Mouse (Mus musculus): Measurements from ENCODE around the gene Thada.

DNA sequence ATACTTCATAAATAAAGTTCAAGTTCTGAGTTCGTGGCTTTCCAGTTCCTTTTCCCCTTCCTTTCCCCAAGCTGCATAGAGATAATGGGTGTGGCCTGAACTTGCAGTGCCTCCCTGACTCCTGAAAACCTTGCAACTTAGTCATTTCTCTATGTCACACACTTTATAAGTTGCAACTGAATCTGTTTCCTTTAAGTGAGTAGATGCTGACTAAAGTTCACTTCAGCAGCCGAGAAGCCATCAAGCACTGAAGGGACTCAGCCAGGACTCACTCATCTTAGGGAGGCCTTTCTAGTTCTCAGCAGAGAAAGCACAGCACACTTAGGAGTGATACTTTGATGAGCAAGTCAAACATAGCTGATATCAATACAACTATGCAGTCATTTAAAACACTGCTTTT, 137.5 kb downstream of the Thada start:
- TF ChIP-seq CTCF (IDR thresholded peaks at IDR 0.05) = no peak
- no peak for TF ChIP-seq EP300 (IDR thresholded peaks at IDR 0.05)
